Comparison of ENCODE assay signal across 20 mouse cellular contexts in the genomic region with DNA sequence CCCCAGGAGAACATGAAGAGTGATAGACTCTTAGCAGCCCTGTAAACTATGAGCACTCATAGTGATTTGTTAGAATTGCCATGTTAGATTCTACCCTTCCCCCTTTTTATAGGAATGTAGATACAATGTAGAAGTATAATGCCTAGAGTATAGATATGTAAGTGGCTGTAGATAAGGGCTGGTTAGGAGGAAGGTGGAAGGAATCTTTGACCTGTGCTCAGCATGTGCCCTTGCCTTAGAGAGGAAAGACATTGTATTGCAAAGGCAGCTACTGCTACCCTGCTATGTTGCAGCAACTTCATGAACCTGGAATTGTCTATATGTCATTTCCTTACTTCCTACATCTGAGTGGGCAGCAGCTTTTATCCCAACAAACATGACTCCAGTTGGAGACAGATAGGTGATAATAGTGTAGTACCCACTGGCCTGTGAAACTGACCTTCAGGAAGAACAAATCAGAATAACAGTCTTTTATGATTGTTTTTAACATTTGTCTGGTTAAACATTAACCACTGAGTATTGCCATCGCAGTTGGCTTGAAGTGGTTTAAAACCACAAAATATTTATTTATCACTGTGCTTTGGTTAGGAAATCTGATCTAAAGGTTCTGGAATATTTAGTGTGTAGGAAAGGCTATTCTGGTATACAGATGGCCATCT.
"Had no signal": no experiment of that assay in that cellular context is flagged by ENCODE, and none has a peak within 500 bp of the region (broad histone marks: within the 10 kb centered on the region; RNA-seq: fewer than 3 reads in every experiment).

No protein-coding gene starts in this region.

- H3K36me3 ChIP-seq: heart, embryonic 10.5 days; heart, embryonic 12.5 days; hindbrain, embryonic 13.5 days; hindbrain, embryonic 15.5 days; limb, embryonic 13.5 days; limb, embryonic 15.5 days; liver, embryonic 12.5 days had no signal

- H3K27ac ChIP-seq: heart, embryonic 10.5 days; hindbrain, embryonic 13.5 days; hindbrain, embryonic 15.5 days; hindbrain, postnatal 0 days; layer of hippocampus, adult 2 months; left cerebral cortex, adult 2 months; limb, embryonic 13.5 days; limb, embryonic 15.5 days; liver, embryonic 12.5 days; liver, embryonic 14.5 days had no signal

- H3K27me3 ChIP-seq: heart, embryonic 12.5 days; hindbrain, embryonic 13.5 days; hindbrain, embryonic 15.5 days; limb, embryonic 13.5 days; limb, embryonic 15.5 days; liver, embryonic 12.5 days had no signal

- H3K4me3 ChIP-seq: heart, embryonic 10.5 days; heart, embryonic 12.5 days; hindbrain, embryonic 13.5 days; hindbrain, embryonic 15.5 days; layer of hippocampus, adult 2 months; left cerebral cortex, adult 2 months; limb, embryonic 13.5 days; limb, embryonic 15.5 days; liver, embryonic 12.5 days had no signal

- DNase-seq: forebrain, postnatal 0 days; gastrocnemius, postnatal 14 days; heart, adult 18-20 months; heart, postnatal 10 days; heart, postnatal 36 days; kidney, adult 18-20 months; kidney, postnatal 10 days; kidney, postnatal 4 days; left cerebral cortex, postnatal 4 days had no signal

- H3K9me3 ChIP-seq: hindbrain, embryonic 13.5 days; hindbrain, embryonic 15.5 days; limb, embryonic 13.5 days; limb, embryonic 15.5 days; liver, embryonic 12.5 days had no signal

- H3K9ac ChIP-seq: forebrain, postnatal 0 days; heart, embryonic 12.5 days; hindbrain, embryonic 13.5 days; hindbrain, embryonic 15.5 days; limb, embryonic 13.5 days; limb, embryonic 15.5 days; liver, embryonic 12.5 days; liver, embryonic 14.5 days had no signal

- H3K4me2 ChIP-seq: heart, embryonic 12.5 days; hindbrain, embryonic 13.5 days; hindbrain, embryonic 15.5 days; limb, embryonic 13.5 days; limb, embryonic 15.5 days; liver, embryonic 12.5 days had no signal

- H3K4me1 ChIP-seq: heart, embryonic 10.5 days; heart, embryonic 12.5 days; hindbrain, embryonic 13.5 days; hindbrain, embryonic 15.5 days; limb, embryonic 13.5 days; limb, embryonic 15.5 days; liver, embryonic 12.5 days had no signal

- ATAC-seq: forebrain, postnatal 0 days; hindbrain, postnatal 0 days; liver, embryonic 12.5 days had no signal
